Mouse (Mus musculus): ENCODE data around the gene Usp24. TPM values are rescaled to one million over a fixed set of nuclear protein-coding genes. Genes with fewer than 3 reads are reported as not detected.

Usp24 gene
- 9.2 and 9.7 TPM in 2 replicates for polyA plus RNA-seq (2015; fragmentation: Nextera tagmentation; extraction: Ambion mirVana)

DNA sequence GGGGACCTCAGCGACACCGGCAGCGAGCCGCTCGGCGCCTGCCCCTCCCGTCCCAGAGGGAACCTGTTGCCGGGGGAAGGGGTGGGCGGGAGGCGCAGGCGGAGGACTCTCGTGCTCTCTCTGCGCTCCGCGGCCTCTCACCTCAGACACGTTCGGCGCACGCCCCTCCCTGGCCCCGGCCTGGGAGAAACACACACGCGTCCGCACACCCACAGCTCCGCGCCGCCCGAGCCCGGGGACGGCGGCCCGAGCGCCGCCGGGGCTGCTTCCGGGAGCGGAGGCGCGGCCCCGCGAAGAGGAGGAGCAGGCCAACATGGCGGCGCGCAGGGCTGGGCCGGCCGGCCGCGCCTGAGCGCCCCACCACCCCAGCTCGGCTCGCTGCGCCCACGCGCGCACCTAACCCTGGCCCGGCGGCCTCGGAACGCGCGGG, at the start of gene Usp24:
Usp24 (plus strand) TSS at position 293 of the 430 bp plus-strand sequence.
- WGBS = 0% methylated on average over 22 of the region's 60 CpGs
- Histone ChIP-seq H3K4me3 (peak within 1 kb of the TSS; percentile 80), H3K4me1 (peaks cover 39% of the 10 kb centered on the region), H3K4me2 (peak within 1 kb of the TSS; percentile 92), H3K9me3 (no peaks in the 10 kb centered on the region), H3K36me3 (replicated peaks) (no peaks in the 10 kb centered on the region), H3K9ac (peak within 1 kb of the TSS; percentile 91), H3K27ac (peak within 1 kb of the TSS; percentile 91), H3K27me3 (replicated peaks) (no peaks in the 10 kb centered on the region)
- ATAC-seq (replicated peaks) = peak; percentile 90

DNA sequence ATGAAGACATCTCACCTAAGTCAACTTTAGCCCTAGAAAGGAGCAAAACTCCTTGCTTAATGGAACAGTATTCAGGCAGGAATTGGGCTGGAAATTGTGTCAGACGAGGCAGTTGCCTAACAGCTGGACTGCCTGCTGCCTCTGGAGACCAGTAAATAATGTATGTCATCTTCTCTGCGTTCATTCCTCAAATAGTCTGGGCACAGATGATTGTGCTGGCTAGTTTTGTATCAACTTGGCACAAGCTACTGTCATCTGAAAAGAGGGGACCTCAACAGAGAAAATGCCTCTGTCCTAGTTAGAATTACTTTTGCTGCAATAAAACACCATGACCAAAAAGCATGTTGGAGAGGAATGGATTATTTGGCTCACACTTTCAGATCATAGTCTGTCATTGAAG, 39.1 kb upstream of the Usp24 start:
- Histone ChIP-seq H3K4me2 (no peak overlapping the region), H3K9ac (no peak overlapping the region), H3K4me3 (no peak overlapping the region), H3K4me1 (no peaks in the 10 kb centered on the region), H3K27ac (no peak overlapping the region), H3K36me3 (replicated peaks) (no peaks in the 10 kb centered on the region), H3K9me3 (no peaks in the 10 kb centered on the region), H3K27me3 (replicated peaks) (no peaks in the 10 kb centered on the region)
- WGBS = 58% methylated on average over 2 of the region's 2 CpGs
- ATAC-seq (replicated peaks) = no peak

DNA sequence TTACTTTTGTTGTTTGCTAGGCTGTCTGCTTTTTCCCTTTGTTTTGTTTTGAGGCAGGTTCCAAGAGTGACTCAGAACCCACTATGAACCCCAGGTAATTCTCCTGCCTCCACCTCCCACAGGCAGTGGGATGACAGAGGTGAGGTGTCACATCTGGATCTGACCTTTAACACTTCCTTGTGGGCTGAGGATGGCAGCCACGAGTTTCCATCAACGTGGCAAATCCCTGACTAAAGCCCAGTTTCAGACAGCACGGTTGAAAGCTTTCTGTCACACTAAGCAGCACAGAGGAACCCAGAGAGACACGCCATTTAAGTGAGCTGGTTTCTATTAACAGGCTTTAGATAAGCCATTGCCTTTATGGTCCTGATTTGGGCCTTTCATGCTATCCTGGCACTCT, 36.8 kb upstream of the Usp24 start:
- H3K36me3 ChIP-seq (replicated peaks) = no peaks in the 10 kb centered on the region
- no peak overlapping the region for H3K4me2 ChIP-seq
- no peak overlapping the region for H3K27ac ChIP-seq
- no peak overlapping the region for H3K4me3 ChIP-seq
- no peak for ATAC-seq (replicated peaks)
- H3K4me1 ChIP-seq = no peaks in the 10 kb centered on the region
- 24% methylated on average over 4 of the region's 4 CpGs for WGBS
- no peaks in the 10 kb centered on the region for H3K27me3 ChIP-seq (replicated peaks)
- H3K9ac ChIP-seq = no peak overlapping the region
- no peaks in the 10 kb centered on the region for H3K9me3 ChIP-seq

DNA sequence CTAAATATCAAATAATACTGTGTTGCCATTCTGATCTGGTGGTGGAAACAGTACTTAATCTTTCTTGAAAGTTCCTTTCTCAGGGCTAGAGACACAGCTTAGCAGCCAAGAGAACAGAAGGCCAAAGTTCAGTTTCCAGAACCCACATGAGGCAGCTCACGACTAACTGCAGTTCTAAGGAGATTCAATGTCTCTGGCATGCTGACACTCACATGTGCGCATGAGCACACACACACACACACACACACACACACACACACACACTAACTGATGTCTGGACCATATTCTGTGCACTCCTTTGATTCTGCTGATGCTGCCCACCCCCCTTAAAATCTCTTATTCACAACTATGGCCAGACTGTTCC, 34.9 kb upstream of the Usp24 start:
- no peak for ATAC-seq (replicated peaks)
- Histone ChIP-seq H3K4me1 (no peaks in the 10 kb centered on the region), H3K27ac (no peak overlapping the region), H3K36me3 (replicated peaks) (no peaks in the 10 kb centered on the region), H3K4me3 (no peak overlapping the region), H3K9ac (no peak overlapping the region), H3K27me3 (replicated peaks) (no peaks in the 10 kb centered on the region), H3K9me3 (no peaks in the 10 kb centered on the region), H3K4me2 (no peak overlapping the region)
- WGBS = 76% methylated on average over 2 of the region's 2 CpGs

DNA sequence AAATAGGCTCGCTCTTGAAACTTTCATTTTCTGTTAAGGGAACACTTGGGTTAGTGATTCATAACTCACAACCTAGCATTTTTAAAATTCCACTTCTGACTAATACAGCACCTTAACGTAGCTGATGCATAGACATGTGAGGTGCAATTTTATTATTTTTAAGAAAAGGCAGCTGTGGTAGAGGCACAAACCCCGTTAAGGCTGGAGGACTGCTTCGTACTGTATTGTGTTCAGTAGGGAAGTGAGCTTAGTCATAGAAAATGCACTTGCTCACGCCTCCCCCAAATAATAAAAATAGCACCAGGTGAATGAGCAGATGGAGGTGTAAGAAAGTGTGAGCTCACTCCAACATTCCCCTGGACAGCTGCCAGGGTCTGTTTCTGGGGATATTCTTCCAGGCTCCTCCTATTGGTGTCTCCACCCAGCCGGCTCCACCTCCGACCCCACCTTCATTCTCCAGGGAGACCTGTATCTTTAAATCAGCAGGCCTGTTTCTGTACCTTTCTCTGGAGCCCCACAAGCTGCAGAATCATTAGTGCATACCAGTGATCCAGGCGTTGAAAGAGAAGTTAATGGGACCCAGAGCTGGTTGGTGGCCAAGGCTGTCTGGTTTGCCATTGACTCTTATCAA, 34.4 kb upstream of the Usp24 start:
- ATAC-seq (replicated peaks) = no peak
- Histone ChIP-seq H3K36me3 (replicated peaks) (no peaks in the 10 kb centered on the region), H3K27me3 (replicated peaks) (no peaks in the 10 kb centered on the region), H3K4me3 (no peak overlapping the region), H3K27ac (no peak overlapping the region), H3K4me1 (no peaks in the 10 kb centered on the region), H3K9ac (no peak overlapping the region), H3K4me2 (no peak overlapping the region), H3K9me3 (no peaks in the 10 kb centered on the region)
- 73% methylated on average over 8 of the region's 8 CpGs for WGBS

DNA sequence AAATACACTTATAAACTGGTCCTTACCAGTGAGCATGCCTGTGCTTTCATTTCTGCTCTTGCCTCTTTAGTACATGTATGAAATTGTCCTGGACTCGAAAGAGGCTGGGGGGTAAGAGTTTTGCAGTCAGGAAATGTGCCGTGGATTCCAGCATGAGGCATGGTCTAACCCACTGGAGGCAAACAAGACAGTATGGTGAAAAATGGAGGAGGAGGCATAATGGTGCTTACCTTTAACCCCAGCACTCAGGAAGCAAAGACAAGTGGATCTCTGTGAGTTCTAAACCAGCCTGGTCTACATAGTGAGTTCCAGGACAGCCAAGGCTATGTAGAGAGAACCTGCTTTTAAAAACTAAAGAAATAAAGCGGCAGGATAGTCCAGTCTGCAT, 33.9 kb upstream of the Usp24 start:
- no peak overlapping the region for H3K4me3 ChIP-seq
- H3K27ac ChIP-seq = no peak overlapping the region
- H3K27me3 ChIP-seq (replicated peaks) = no peaks in the 10 kb centered on the region
- no peak overlapping the region for H3K4me2 ChIP-seq
- H3K9ac ChIP-seq = no peak overlapping the region
- 93% methylated on average over 3 of the region's 3 CpGs for WGBS
- H3K4me1 ChIP-seq = no peaks in the 10 kb centered on the region
- H3K36me3 ChIP-seq (replicated peaks) = no peaks in the 10 kb centered on the region
- ATAC-seq (replicated peaks) = no peak
- H3K9me3 ChIP-seq = no peaks in the 10 kb centered on the region

DNA sequence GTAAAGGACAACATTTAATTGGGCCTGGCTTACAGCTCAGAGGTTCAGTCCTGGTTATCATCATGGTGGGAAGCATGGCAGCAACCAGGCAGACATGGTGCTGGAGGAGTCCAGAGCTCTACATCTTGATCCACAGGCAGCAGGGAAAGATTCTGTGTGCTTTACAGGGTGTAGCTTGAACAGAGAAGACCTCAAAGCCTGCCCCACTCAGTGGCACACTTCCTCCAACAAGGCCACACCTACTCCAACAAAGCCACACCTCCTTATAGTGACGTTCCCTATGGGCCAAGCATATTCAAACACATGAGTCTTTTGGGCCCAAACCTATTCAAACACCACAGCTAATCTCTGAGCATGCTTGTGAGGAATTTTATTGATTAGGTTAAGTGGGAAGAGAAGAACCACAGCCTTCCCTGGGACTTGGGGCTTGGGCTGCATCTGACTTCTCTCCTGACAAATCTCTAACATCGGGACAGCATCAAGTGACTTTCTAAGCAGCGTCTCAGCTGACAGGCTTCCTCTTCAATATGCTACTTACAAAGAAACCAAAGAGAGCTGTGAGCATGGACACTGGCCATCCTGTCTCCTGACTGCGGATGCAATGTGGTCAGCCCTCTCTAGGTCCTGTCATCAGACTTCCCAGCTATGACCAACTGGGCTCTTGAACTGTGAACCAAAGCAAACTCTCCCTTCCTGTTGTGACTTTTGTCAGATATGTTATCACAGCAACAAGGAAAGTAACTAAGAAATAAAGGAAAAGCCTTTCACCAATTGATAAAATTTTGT, 28.9 kb upstream of the Usp24 start:
- no peaks in the 10 kb centered on the region for H3K36me3 ChIP-seq (replicated peaks)
- no peaks in the 10 kb centered on the region for H3K4me1 ChIP-seq
- H3K27ac ChIP-seq = no peak overlapping the region
- H3K4me3 ChIP-seq = no peak overlapping the region
- H3K9me3 ChIP-seq = no peaks in the 10 kb centered on the region
- ATAC-seq (replicated peaks) = no peak
- no peak overlapping the region for H3K4me2 ChIP-seq
- WGBS = 80% methylated on average over 4 of the region's 4 CpGs
- no peak overlapping the region for H3K9ac ChIP-seq
- no peaks in the 10 kb centered on the region for H3K27me3 ChIP-seq (replicated peaks)

DNA sequence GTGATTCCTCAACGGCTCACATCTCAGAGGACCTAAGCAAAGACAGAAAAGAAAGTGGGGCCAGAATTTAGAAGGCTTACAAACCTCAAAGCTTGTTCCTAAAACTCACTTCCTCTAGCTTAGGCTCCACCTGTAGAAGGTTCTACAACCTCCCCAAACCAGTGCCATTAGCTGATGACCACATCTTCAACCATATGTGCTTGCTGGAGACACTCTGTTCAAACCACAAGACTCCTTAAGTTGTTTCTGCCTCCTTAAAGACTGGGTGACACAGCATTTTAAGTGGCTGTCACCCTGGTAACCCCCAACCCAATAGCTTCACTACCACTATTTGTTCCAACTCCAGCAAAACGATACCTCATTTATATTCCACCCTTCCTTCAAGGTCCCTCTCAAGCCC, 25.8 kb upstream of the Usp24 start:
- Histone ChIP-seq H3K4me2 (no peak overlapping the region), H3K36me3 (replicated peaks) (no peaks in the 10 kb centered on the region), H3K27me3 (replicated peaks) (no peaks in the 10 kb centered on the region), H3K4me3 (no peak overlapping the region), H3K4me1 (no peaks in the 10 kb centered on the region), H3K27ac (no peak overlapping the region), H3K9me3 (no peaks in the 10 kb centered on the region), H3K9ac (no peak overlapping the region)
- 83% methylated on average over 2 of the region's 2 CpGs for WGBS
- no peak for ATAC-seq (replicated peaks)

DNA sequence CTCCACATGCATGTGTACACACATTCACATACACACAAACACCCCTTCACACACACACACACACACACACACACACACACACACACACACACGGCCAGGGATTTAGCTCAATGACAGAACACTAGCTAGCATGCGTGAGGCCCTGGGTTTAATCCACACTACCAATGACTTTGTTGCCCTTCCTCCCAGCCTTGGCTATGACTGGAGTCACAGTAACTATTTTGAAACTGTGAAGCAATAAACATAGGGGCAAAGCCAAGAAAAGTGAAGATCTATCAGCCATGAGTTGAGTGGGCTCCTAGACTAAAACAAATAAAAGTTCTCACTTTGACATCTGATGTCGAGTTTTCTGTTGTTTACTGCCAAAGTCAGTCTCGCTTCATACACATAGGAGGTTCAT, 23.2 kb upstream of the Usp24 start:
- H3K9ac ChIP-seq = no peak overlapping the region
- no peaks in the 10 kb centered on the region for H3K36me3 ChIP-seq (replicated peaks)
- H3K4me1 ChIP-seq = no peaks in the 10 kb centered on the region
- no peak overlapping the region for H3K4me3 ChIP-seq
- WGBS = 81% methylated on average over 4 of the region's 4 CpGs
- H3K4me2 ChIP-seq = no peak overlapping the region
- H3K27ac ChIP-seq = no peak overlapping the region
- no peaks in the 10 kb centered on the region for H3K9me3 ChIP-seq
- H3K27me3 ChIP-seq (replicated peaks) = no peaks in the 10 kb centered on the region
- ATAC-seq (replicated peaks) = no peak

DNA sequence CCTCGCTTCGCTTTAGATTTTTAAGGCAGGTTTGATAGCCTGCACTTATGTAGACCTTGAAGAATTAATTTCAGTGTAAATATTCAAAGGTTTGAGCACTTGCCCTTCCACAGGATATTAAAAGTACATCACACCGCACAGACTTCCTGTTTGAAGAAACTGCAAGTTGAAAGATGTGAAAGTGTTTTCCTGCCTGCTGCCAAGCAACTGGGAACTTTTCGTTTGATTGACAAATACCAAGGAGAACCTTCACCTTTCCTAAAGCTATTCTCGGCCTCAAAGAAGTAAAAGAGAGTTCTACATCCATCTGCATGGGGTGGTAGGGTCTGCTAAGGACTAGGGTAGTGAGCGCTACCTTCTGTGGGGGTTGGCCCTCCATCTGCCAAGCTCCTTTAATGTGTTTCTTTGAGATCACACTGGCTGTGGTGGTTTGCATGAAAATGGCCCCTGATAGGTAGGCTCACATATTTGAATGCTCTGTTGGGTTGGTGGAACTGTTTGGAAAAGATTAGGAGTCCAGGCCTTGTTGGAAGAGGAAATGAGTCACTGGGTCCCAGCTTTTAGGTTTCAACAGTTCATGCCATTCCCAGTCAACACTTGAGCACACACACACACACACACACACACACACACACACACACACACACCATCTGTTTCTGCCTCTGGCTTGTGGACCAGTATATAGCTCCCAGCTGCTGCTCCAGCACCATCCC, 22.5 kb upstream of the Usp24 start:
- no peaks in the 10 kb centered on the region for H3K4me1 ChIP-seq
- ATAC-seq (replicated peaks) = no peak
- WGBS = 89% methylated on average over 6 of the region's 6 CpGs
- H3K9ac ChIP-seq = no peak overlapping the region
- H3K4me3 ChIP-seq = no peak overlapping the region
- no peak overlapping the region for H3K4me2 ChIP-seq
- no peaks in the 10 kb centered on the region for H3K27me3 ChIP-seq (replicated peaks)
- no peaks in the 10 kb centered on the region for H3K36me3 ChIP-seq (replicated peaks)
- H3K9me3 ChIP-seq = no peaks in the 10 kb centered on the region
- no peak overlapping the region for H3K27ac ChIP-seq

DNA sequence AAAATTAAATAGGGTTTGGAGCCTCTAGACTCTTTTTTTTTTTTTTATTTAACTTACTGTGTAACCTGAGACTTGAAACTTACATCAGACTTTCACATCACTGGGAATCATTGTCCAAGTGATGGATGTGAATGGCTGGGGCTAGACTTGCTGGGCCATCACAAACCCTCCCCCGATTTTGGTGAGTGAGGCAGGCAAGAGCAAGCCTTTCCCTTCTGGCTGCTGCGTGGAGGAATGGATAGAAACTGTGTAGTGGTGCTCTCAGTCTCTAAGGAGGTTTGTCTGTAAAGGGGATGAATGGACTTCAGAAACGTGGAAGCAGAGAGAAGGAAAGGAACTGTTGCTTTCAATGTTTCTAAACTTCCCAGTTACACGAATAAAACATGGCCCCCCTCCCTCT, 20.3 kb upstream of the Usp24 start:
- no peak overlapping the region for H3K27ac ChIP-seq
- ATAC-seq (replicated peaks) = no peak

DNA sequence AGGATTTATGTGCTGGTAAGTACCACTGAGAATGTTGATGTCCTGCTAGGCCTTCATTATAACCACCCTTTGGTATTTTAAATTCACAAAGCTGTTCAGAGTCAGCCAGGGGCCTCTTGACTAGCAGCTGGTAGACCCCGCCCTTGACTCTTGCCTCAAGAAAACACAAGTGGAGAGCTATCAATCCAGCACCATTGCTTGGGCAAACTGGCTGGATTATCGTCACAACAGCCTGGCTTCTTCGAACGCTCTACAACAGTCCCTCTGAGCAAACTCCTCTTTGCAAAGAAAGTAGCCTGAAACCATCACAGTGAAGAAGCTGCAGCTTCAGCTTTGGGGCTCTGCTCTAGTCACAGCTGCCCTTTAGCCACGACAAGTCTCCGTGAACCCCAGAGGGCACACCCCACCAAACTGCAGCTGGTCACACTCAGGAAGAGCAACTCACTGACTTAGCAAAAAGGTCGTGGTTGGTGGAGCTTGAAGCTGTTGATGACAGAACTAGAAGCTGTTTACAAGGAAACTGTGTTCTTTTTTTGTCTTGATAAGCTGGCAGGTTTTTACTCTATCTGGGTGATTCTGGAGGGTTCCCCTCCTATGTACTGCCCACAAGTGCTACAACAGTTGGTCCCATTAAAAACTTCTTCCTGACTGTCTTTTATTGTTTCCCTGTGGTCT, 19.5 kb upstream of the Usp24 start:
- H3K4me2 ChIP-seq = no peak overlapping the region
- H3K36me3 ChIP-seq (replicated peaks) = no peaks in the 10 kb centered on the region
- H3K4me3 ChIP-seq = no peak overlapping the region
- no peak for ATAC-seq (replicated peaks)
- H3K9me3 ChIP-seq = no peaks in the 10 kb centered on the region
- H3K9ac ChIP-seq = no peak overlapping the region
- H3K27ac ChIP-seq = no peak overlapping the region
- 86% methylated on average over 7 of the region's 7 CpGs for WGBS
- no peaks in the 10 kb centered on the region for H3K4me1 ChIP-seq
- H3K27me3 ChIP-seq (replicated peaks) = no peaks in the 10 kb centered on the region

More for the DNA sequence above, 20.3 kb upstream of the Usp24 start:
- 80% methylated on average over 4 of the region's 4 CpGs for WGBS
- Histone ChIP-seq H3K9me3 (no peaks in the 10 kb centered on the region), H3K4me1 (no peaks in the 10 kb centered on the region), H3K9ac (no peak overlapping the region), H3K4me2 (no peak overlapping the region), H3K4me3 (no peak overlapping the region), H3K36me3 (replicated peaks) (no peaks in the 10 kb centered on the region), H3K27me3 (replicated peaks) (no peaks in the 10 kb centered on the region)
